Mouse (Mus musculus) limb, embryonic 12.5 days (tissue): ENCODE data around the gene Ubtd1. TPM values are rescaled to one million over a fixed set of nuclear protein-coding genes. Genes with fewer than 3 reads are reported as not detected.
A peak's percentile ranks its signal among the peaks of the same experiment; 100 is the strongest.

ENCODE experiments used
- ATAC-seq: fragments of 200-750 bp; cut with Nextera tagmentation; 2 replicates; pipeline ENCODE4 v1.8.0; 2017; ENCODE audit warnings: low read depth, moderate TSS enrichment; ENCODE audit not compliant: insufficient number of reproducible peaks, insufficient read depth, low FRiP score, low TSS enrichment
- H3K27ac ChIP-seq: fragments of 300-500 bp; sonication (generic); 2 replicates; pipeline ENCODE4 v1.5.1; 2016; ENCODE audit warnings: mild to moderate bottlenecking, moderate library complexity
- H3K27me3 ChIP-seq: fragments of 300-500 bp; sonication (generic); 2 replicates; pipeline ENCODE4 v1.6.1; 2016; ENCODE audit warnings: mild to moderate bottlenecking, moderate library complexity
- H3K36me3 ChIP-seq: fragments of 300-500 bp; sonication (generic); 2 replicates; pipeline ENCODE4 v1.6.1; 2016; ENCODE audit warnings: mild to moderate bottlenecking, moderate library complexity
- H3K4me1 ChIP-seq: fragments of 300-500 bp; sonication (generic); replicated peaks from 2 replicates; pipeline ENCODE4 v1.6.1; 2016
- H3K4me2 ChIP-seq: fragments of 300-500 bp; sonication (generic); 2 replicates; pipeline ENCODE4 v1.6.1; 2016; ENCODE audit warnings: mild to moderate bottlenecking, moderate library complexity
- H3K4me3 ChIP-seq: fragments of 300-500 bp; sonication (generic); replicated peaks from 2 replicates; pipeline ENCODE4 v1.5.1; 2016; ENCODE audit warnings: mild to moderate bottlenecking
- H3K9ac ChIP-seq: fragments of 300-500 bp; sonication (generic); replicated peaks from 2 replicates; pipeline ENCODE4 v1.6.1; 2016; ENCODE audit warnings: mild to moderate bottlenecking, moderate library complexity
- H3K9me3 ChIP-seq: fragments of 300-500 bp; sonication (generic); 2 replicates; pipeline ENCODE4 v1.6.1; 2016; ENCODE audit warnings: mild to moderate bottlenecking, moderate library complexity
- WGBS: fragments of 180-500 bp; shearing (Covaris S2); methylation state at CpG from one replicate; pipeline ENCODE4 v1.1.7; 2016; 5-methylcytosine and 5-hydroxymethylcytosine counted together
- polyA plus RNA-seq: library from polyadenylated mRNA; unstranded; fragments of >200 nt; fragmentation: Nextera tagmentation; extraction: Ambion mirVana; gene quantifications from 2 replicates; pipeline ENCODE4 v1.2.1, GENCODE M21; 2016

Ubtd1 gene
- polyA plus RNA-seq, 1 experiment from 2014 or later: 19.1 TPM

GRCm38 (mm10) chr19:41980422-41980818, 1.1 kb upstream of the Ubtd1 start:
- Histone ChIP-seq H3K36me3 (no peaks in the 10 kb centered on the region), H3K4me3 (peak overlapping the region; percentile 85), H3K9me3 (no peaks in the 10 kb centered on the region), H3K4me2 (peak overlapping the region; percentile 85), H3K27me3 (peaks cover 6% of the 10 kb centered on the region; the same call in 1 of the 2 replicates), H3K9ac (peak overlapping the region; percentile 69), H3K4me1 (peaks cover 46% of the 10 kb centered on the region), H3K27ac (peak overlapping the region; percentile 88)
- under 1% methylated on average over 16 of the region's 16 CpGs for WGBS
- peak; percentile 0; the same call in 1 of the 2 replicates for ATAC-seq

- H3K4me2 ChIP-seq: peak within 1 kb of the TSS; percentile 85
- H3K27me3 ChIP-seq: peaks cover 6% of the 10 kb centered on the region; the same call in 1 of the 2 replicates
- H3K27ac ChIP-seq: peak within 1 kb of the TSS; percentile 88
- H3K4me1 ChIP-seq: peaks cover 46% of the 10 kb centered on the region
- H3K4me3 ChIP-seq: peak within 1 kb of the TSS; percentile 85
- no peaks in the 10 kb centered on the region for H3K9me3 ChIP-seq
- H3K9ac ChIP-seq: peak within 1 kb of the TSS; percentile 80
- ATAC-seq: peak; percentile 95
- 0 out of 2 replicates have a peak, but pooled peaks cover 3% of the 10 kb centered on the region for H3K36me3 ChIP-seq
- under 1% methylated on average over 62 of the region's 68 CpGs for WGBS
These were observed 556 bp upstream of the Ubtd1 start, which contains the start of gene Mms19 for GRCm38 (mm10) chr19:41980819-41981594. TSS of gene Mms19 (minus strand) at chr19:41981157.

- Histone ChIP-seq H3K36me3 (0 out of 2 replicates have a peak, but pooled peaks cover 3% of the 10 kb centered on the region), H3K4me1 (peaks cover 38% of the 10 kb centered on the region), H3K27me3 (peaks cover 6% of the 10 kb centered on the region; the same call in 1 of the 2 replicates), H3K4me2 (peak overlapping the region; percentile 85), H3K9me3 (no peaks in the 10 kb centered on the region), H3K9ac (peak overlapping the region; percentile 80), H3K4me3 (peak overlapping the region; percentile 85), H3K27ac (peak overlapping the region; percentile 88)
- ATAC-seq: no peak
- under 1% methylated on average over 69 of the region's 74 CpGs for WGBS
These were observed 598 bp downstream of the Ubtd1 start for GRCm38 (mm10) chr19:41981931-41982790.

- ATAC-seq: no peak
- H3K4me3 ChIP-seq: peak overlapping the region; percentile 85
- peak overlapping the region; percentile 88; the same call in 1 of the 2 replicates for H3K27ac ChIP-seq
- peaks cover 32% of the 10 kb centered on the region for H3K4me1 ChIP-seq
- H3K9ac ChIP-seq: peak overlapping the region; percentile 80
- H3K9me3 ChIP-seq: no peaks in the 10 kb centered on the region
- 5% methylated on average over 4 of the region's 4 CpGs for WGBS
- H3K4me2 ChIP-seq: peak overlapping the region; percentile 85
- 0 out of 2 replicates have a peak, but pooled peaks cover 3% of the 10 kb centered on the region for H3K36me3 ChIP-seq
- peaks cover 6% of the 10 kb centered on the region; the same call in 1 of the 2 replicates for H3K27me3 ChIP-seq
These were observed 1.2 kb downstream of the Ubtd1 start for GRCm38 (mm10) chr19:41982791-41983150.

- H3K9me3 ChIP-seq: no peaks in the 10 kb centered on the region
- WGBS: 86% methylated on average over 5 of the region's 5 CpGs
These were observed 4.4 kb downstream of the Ubtd1 start for GRCm38 (mm10) chr19:41985994-41986393.

GRCm38 (mm10) chr19:41987206-41987605, 5.6 kb downstream of the Ubtd1 start:
- no peak overlapping the region for H3K4me3 ChIP-seq
- H3K36me3 ChIP-seq: 0 out of 2 replicates have a peak, but pooled peaks cover 3% of the 10 kb centered on the region
- peaks cover 16% of the 10 kb centered on the region for H3K4me1 ChIP-seq
- H3K4me2 ChIP-seq: no peak overlapping the region
- H3K9me3 ChIP-seq: no peaks in the 10 kb centered on the region
- no peak overlapping the region for H3K27ac ChIP-seq
- WGBS: 76% methylated on average over 4 of the region's 4 CpGs
- no peak overlapping the region for H3K9ac ChIP-seq
- ATAC-seq: no peak
- H3K27me3 ChIP-seq: peaks cover 6% of the 10 kb centered on the region; the same call in 1 of the 2 replicates

More at GRCm38 (mm10) chr19:41985994-41986393, 4.4 kb downstream of the Ubtd1 start:
- Histone ChIP-seq H3K27ac (no peak overlapping the region), H3K4me1 (peaks cover 15% of the 10 kb centered on the region), H3K9ac (no peak overlapping the region), H3K27me3 (peaks cover 6% of the 10 kb centered on the region; the same call in 1 of the 2 replicates), H3K36me3 (0 out of 2 replicates have a peak, but pooled peaks cover 3% of the 10 kb centered on the region), H3K4me2 (no peak overlapping the region), H3K4me3 (no peak overlapping the region)
- ATAC-seq: no peak

GRCm38 (mm10) chr19:41989810-41990209, 8.2 kb downstream of the Ubtd1 start:
- Histone ChIP-seq H3K36me3 (0 out of 2 replicates have a peak, but pooled peaks cover 3% of the 10 kb centered on the region), H3K4me3 (no peak overlapping the region), H3K9me3 (no peaks in the 10 kb centered on the region), H3K4me2 (no peak overlapping the region), H3K9ac (no peak overlapping the region), H3K27ac (no peak overlapping the region), H3K4me1 (peaks cover 11% of the 10 kb centered on the region), H3K27me3 (no peaks in the 10 kb centered on the region)
- no peak for ATAC-seq
- WGBS: 75% methylated on average over 6 of the region's 6 CpGs

GRCm38 (mm10) chr19:41991926-41992477, 10.4 kb downstream of the Ubtd1 start:
- H3K4me1 ChIP-seq: peaks cover 28% of the 10 kb centered on the region
- no peaks in the 10 kb centered on the region for H3K27me3 ChIP-seq
- no peaks in the 10 kb centered on the region for H3K9me3 ChIP-seq
- no peak for ATAC-seq
- H3K36me3 ChIP-seq: no peaks in the 10 kb centered on the region
- H3K4me3 ChIP-seq: no peak overlapping the region
- WGBS: 35% methylated on average over 6 of the region's 6 CpGs
- H3K27ac ChIP-seq: no peak overlapping the region
- H3K4me2 ChIP-seq: no peak overlapping the region
- H3K9ac ChIP-seq: no peak overlapping the region

- Histone ChIP-seq H3K27me3 (no peaks in the 10 kb centered on the region), H3K9me3 (no peaks in the 10 kb centered on the region), H3K36me3 (no peaks in the 10 kb centered on the region), H3K4me2 (no peak overlapping the region), H3K27ac (no peak overlapping the region; the same call in 1 of the 2 replicates), H3K4me3 (no peak overlapping the region), H3K9ac (no peak overlapping the region), H3K4me1 (peaks cover 37% of the 10 kb centered on the region)
- ATAC-seq: no peak
- 93% methylated on average over 2 of the region's 2 CpGs for WGBS
These were observed 11.4 kb downstream of the Ubtd1 start for GRCm38 (mm10) chr19:41992971-41993370.

GRCm38 (mm10) chr19:41993484-41993883, 11.9 kb downstream of the Ubtd1 start:
- peaks cover 40% of the 10 kb centered on the region for H3K4me1 ChIP-seq
- H3K9me3 ChIP-seq: no peaks in the 10 kb centered on the region
- H3K27ac ChIP-seq: peak overlapping the region; percentile 53; the same call in 1 of the 2 replicates
- no peak for ATAC-seq
- no peak overlapping the region for H3K9ac ChIP-seq
- WGBS: 76% methylated on average over 6 of the region's 6 CpGs
- H3K4me2 ChIP-seq: no peak overlapping the region
- no peak overlapping the region for H3K4me3 ChIP-seq
- H3K27me3 ChIP-seq: no peaks in the 10 kb centered on the region
- H3K36me3 ChIP-seq: no peaks in the 10 kb centered on the region
